Mouse (Mus musculus) kidney, adult 2 months (tissue): ENCODE data around the gene Mrps15. TPM values are rescaled to one million over a fixed set of nuclear protein-coding genes. Genes with fewer than 3 reads are reported as not detected.
A peak's percentile ranks its signal among the peaks of the same experiment; 100 is the strongest.

ENCODE experiments used
- DNase-seq: peaks from one replicate; pipeline ENCODE4 v3.0.0; 2021
- H3K27ac ChIP-seq: fragments of 200-500 bp; 2 replicates; pipeline ENCODE4 v1.5.1; 2012; ENCODE audit warnings: low read depth, low read length, control low read depth, inconsistent platforms; ENCODE audit not compliant: insufficient read depth
- H3K27me3 ChIP-seq: fragments of 200-500 bp; replicated peaks from 2 replicates; pipeline ENCODE4 v1.6.1; 2012; ENCODE audit warnings: mild to moderate bottlenecking, moderate library complexity, low read length, inconsistent platforms; ENCODE audit not compliant: control insufficient read depth, insufficient read depth
- H3K36me3 ChIP-seq: fragments of 200-500 bp; 2 replicates; pipeline ENCODE4 v1.6.1; 2012; ENCODE audit warnings: mild to moderate bottlenecking, moderate library complexity, low read length, inconsistent platforms; ENCODE audit not compliant: control insufficient read depth, insufficient read depth
- H3K4me1 ChIP-seq: fragments of 200-500 bp; 2 replicates; pipeline ENCODE4 v1.6.1; 2011; ENCODE audit warnings: low read length; ENCODE audit not compliant: control insufficient read depth, insufficient read depth
- H3K4me3 ChIP-seq: fragments of 200-500 bp; 2 replicates; pipeline ENCODE4 v1.5.1; 2011; ENCODE audit warnings: mild to moderate bottlenecking, low read depth, low read length, control low read depth; ENCODE audit not compliant: insufficient read depth
- CTCF ChIP-seq: fragments of 200-500 bp; conservative IDR thresholded peaks from 2 replicates; pipeline ENCODE4 v1.5.1; 2011; ENCODE audit warnings: low read depth, mild to moderate bottlenecking, control low read depth, low read length, moderate library complexity, mixed read lengths; ENCODE audit not compliant: insufficient read depth, insufficient read length
- POLR2A ChIP-seq: fragments of 200-500 bp; IDR thresholded peaks from one replicate; pipeline ENCODE4 v1.6.1; 2011; ENCODE audit warnings: low read depth, low read length, control low read depth
- WGBS: fragments of 180-500 bp; shearing (Covaris S2); methylation state at CpG from one replicate; pipeline ENCODE4 v1.1.7; 2018; 5-methylcytosine and 5-hydroxymethylcytosine counted together
- polyA plus RNA-seq: library from polyadenylated mRNA; depleted of rRNA; stranded (reverse); fragments of >200 nt; gene quantifications from 2 replicates; pipeline ENCODE4 v1.2.3, GENCODE M21; 2012; rRNA removed

Mrps15 gene
- polyA plus RNA-seq: 38.2 and 49.4 TPM in 2 replicates

DNA sequence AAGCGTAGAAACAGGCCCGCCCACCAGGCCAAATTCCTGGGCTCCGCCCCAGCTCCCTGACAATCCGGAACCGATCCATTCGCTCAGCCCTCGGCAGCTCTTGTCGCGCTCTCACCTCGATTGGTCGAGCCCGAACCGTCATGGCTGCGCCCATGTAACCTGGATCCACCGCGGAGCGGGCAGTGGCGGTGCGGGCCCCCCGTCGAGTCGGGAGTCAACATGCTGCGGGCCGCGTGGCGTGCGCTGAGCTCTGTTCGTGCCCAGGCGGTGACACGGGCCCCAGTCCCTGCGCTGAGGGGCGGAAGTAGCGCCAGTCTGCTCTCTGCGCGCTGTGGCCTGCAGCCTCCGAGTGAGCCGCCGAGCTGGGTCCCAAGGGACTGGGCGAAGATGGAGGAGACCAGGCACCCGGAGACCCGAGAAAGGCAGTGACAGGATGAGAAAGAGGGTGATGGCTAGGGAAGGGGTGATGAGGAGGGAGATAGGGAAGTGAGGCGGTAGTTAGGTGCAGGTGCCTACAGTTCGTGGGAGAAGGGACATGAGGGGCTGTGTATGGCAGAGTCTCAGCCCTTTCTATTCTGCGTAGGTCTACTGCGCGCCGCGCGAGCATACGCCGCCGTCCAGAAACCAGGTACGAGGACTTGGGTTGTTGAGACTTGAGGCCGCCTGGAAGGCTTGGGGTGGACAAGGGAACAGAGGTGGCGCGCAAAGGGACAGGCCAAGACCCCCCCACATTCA is at the start of gene Mrps15:
Gene Mrps15 (plus strand): TSS at position 75 of the 735 bp plus-strand sequence.
- Histone ChIP-seq H3K27ac (peak within 1 kb of the TSS; percentile 51), H3K36me3 (no peaks in the 10 kb centered on the region), H3K4me3 (peak within 1 kb of the TSS; percentile 68), H3K27me3 (no peaks in the 10 kb centered on the region), H3K4me1 (peaks cover 7% of the 10 kb centered on the region; the same call in 1 of the 2 replicates)
- WGBS: under 1% methylated on average over 56 of the region's 56 CpGs
- peak; percentile 92 for DNase-seq
- TF ChIP-seq POLR2A (peak; percentile 54), CTCF (no peak)

GRCm38 (mm10) chr4:125997826-125998225 is 48.9 kb upstream of the Mrps15 start:
- Histone ChIP-seq H3K27ac (no peak overlapping the region), H3K4me3 (no peak overlapping the region), H3K36me3 (no peaks in the 10 kb centered on the region), H3K27me3 (no peaks in the 10 kb centered on the region), H3K4me1 (no peaks in the 10 kb centered on the region)
- WGBS: 91% methylated on average over 2 of the region's 2 CpGs
- TF ChIP-seq POLR2A (no peak), CTCF (no peak)
- no peak for DNase-seq

- Histone ChIP-seq H3K27me3 (no peaks in the 10 kb centered on the region), H3K4me3 (no peak overlapping the region), H3K4me1 (no peaks in the 10 kb centered on the region), H3K36me3 (no peaks in the 10 kb centered on the region), H3K27ac (no peak overlapping the region)
- TF ChIP-seq POLR2A (no peak), CTCF (no peak)
- 68% methylated on average over 12 of the region's 12 CpGs for WGBS
- DNase-seq: no peak
These were observed 45.2 kb upstream of the Mrps15 start for GRCm38 (mm10) chr4:126001311-126002199.

- no peak overlapping the region for H3K4me3 ChIP-seq
- H3K4me1 ChIP-seq: no peaks in the 10 kb centered on the region
- no peak overlapping the region for H3K27ac ChIP-seq
- H3K27me3 ChIP-seq: no peaks in the 10 kb centered on the region
- H3K36me3 ChIP-seq: no peaks in the 10 kb centered on the region
- WGBS: 79% methylated on average over 7 of the region's 7 CpGs
- no peak for DNase-seq
- TF ChIP-seq POLR2A: no peak
- TF ChIP-seq CTCF: no peak
These were observed 28.9 kb upstream of the Mrps15 start for GRCm38 (mm10) chr4:126017676-126018332.

GRCm38 (mm10) chr4:126018966-126019538 is 27.7 kb upstream of the Mrps15 start:
- H3K4me3 ChIP-seq: no peak overlapping the region
- WGBS: 75% methylated on average over 11 of the region's 11 CpGs
- peak; percentile 8 for DNase-seq

GRCm38 (mm10) chr4:126024303-126024900 is 22.3 kb upstream of the Mrps15 start, which contains the start of gene Csf3r:
Gene Csf3r, plus strand, starts transcription at chr4:126024550.
- no peak for TF ChIP-seq CTCF
- no peak for TF ChIP-seq POLR2A
- Histone ChIP-seq H3K27ac (no peak within 1 kb of the TSS), H3K36me3 (no peaks in the 10 kb centered on the region), H3K27me3 (no peaks in the 10 kb centered on the region), H3K4me1 (no peaks in the 10 kb centered on the region), H3K4me3 (no peak within 1 kb of the TSS)
- 37% methylated on average over 16 of the region's 16 CpGs for WGBS
- no peak for DNase-seq

More at GRCm38 (mm10) chr4:126018966-126019538, 27.7 kb upstream of the Mrps15 start:
- TF ChIP-seq CTCF (no peak), POLR2A (no peak)
- H3K27ac ChIP-seq: no peak overlapping the region
- no peaks in the 10 kb centered on the region for H3K4me1 ChIP-seq
- no peaks in the 10 kb centered on the region for H3K36me3 ChIP-seq
- no peaks in the 10 kb centered on the region for H3K27me3 ChIP-seq
